In genomic region chr2:102038895-102039667, GRCm38 (mm10) we compare ENCODE assay signal across 8 mouse cellular contexts.
A peak's percentile ranks its signal among the peaks of the same experiment; 100 is the strongest.
DNase-seq lines count a peak whose midpoint lies in the region; ATAC-seq and TF ChIP-seq lines count a peak whose summit lies in the region.

No protein-coding gene starts in this region.

- peak overlapping the region; percentile 70; the same call in 1 of the 2 replicates for H3K27ac ChIP-seq in cerebellum, adult 2 months (ENCODE audit: insufficient read depth, low read length)
- H3K27ac ChIP-seq in midbrain, embryonic 12.5 days (replicated peaks) = peak overlapping the region; percentile 54; the same call in 1 of the 2 replicates
- no peak overlapping the region; the same call in 1 of the 2 replicates for H3K27ac ChIP-seq in midbrain, embryonic 14.5 days (replicated peaks; ENCODE audit: low read depth, low read length)

- H3K36me3 ChIP-seq in midbrain, embryonic 12.5 days = no peaks in the 10 kb centered on the region
- no peaks in the 10 kb centered on the region for H3K36me3 ChIP-seq in midbrain, embryonic 14.5 days (ENCODE audit: control insufficient read depth, insufficient read depth, low read length)

- no peak for ATAC-seq in midbrain, embryonic 12.5 days (ENCODE audit: low FRiP score, low read depth)
- no peak for ATAC-seq in midbrain, embryonic 14.5 days (ENCODE audit: low FRiP score, low TSS enrichment)
- peak; percentile 77 for ATAC-seq in megakaryocyte, adult 5-6 weeks (ENCODE audit: poor library complexity, severe bottlenecking)

- TF ChIP-seq POLR2A in cerebellum, adult 2 months (IDR thresholded peaks at IDR 0.05; ENCODE audit: borderline replicate concordance, insufficient read depth, low read length) = no peak

- H3K4me2 ChIP-seq in midbrain, embryonic 12.5 days (replicated peaks) = no peak overlapping the region
- no peak overlapping the region for H3K4me2 ChIP-seq in midbrain, embryonic 14.5 days (ENCODE audit: low read length)

- H3K4me1 ChIP-seq in cerebellum, adult 2 months (ENCODE audit: control insufficient read depth, insufficient read depth, low read length) = peaks cover 27% of the 10 kb centered on the region
- peaks cover 44% of the 10 kb centered on the region for H3K4me1 ChIP-seq in midbrain, embryonic 12.5 days
- H3K4me1 ChIP-seq in midbrain, embryonic 14.5 days (ENCODE audit: control insufficient read depth, insufficient read depth, low read length) = peaks cover 43% of the 10 kb centered on the region

- H3K9ac ChIP-seq in midbrain, embryonic 12.5 days (replicated peaks) = no peak overlapping the region
- H3K9ac ChIP-seq in midbrain, embryonic 14.5 days (replicated peaks; ENCODE audit: low read length) = no peak overlapping the region

- no peaks in the 10 kb centered on the region for H3K27me3 ChIP-seq in cerebellum, adult 2 months (ENCODE audit: control insufficient read depth, insufficient read depth, low read length)
- H3K27me3 ChIP-seq in midbrain, embryonic 12.5 days = no peaks in the 10 kb centered on the region
- H3K27me3 ChIP-seq in midbrain, embryonic 14.5 days (ENCODE audit: control insufficient read depth, insufficient read depth, low read length) = no peaks in the 10 kb centered on the region

- DNase-seq in cerebellum, adult 2 months = no peak
- no peak for DNase-seq in cerebellum, adult 9-11 months
- no peak for DNase-seq in midbrain, embryonic 14.5 days
- peak; percentile 79 for DNase-seq in thymus, postnatal 25 days
- DNase-seq in kidney, postnatal 10 days = no peak
- DNase-seq in urinary bladder, postnatal 10 days (ENCODE audit: low spot score) = no peak

- no peak overlapping the region for H3K4me3 ChIP-seq in cerebellum, adult 2 months (replicated peaks; ENCODE audit: insufficient read depth, low read depth, low read length)
- no peak overlapping the region for H3K4me3 ChIP-seq in midbrain, embryonic 12.5 days
- H3K4me3 ChIP-seq in midbrain, embryonic 14.5 days (replicated peaks; ENCODE audit: low read depth, low read length) = no peak overlapping the region

- TF ChIP-seq CTCF in cerebellum, adult 2 months (IDR thresholded peaks at IDR 0.05; ENCODE audit: borderline replicate concordance, insufficient read depth, low read depth, low read length) = no peak

- 72% methylated on average over 7 of the region's 7 CpGs for WGBS in cerebellum, adult 2 months
- 93% methylated on average over 7 of the region's 7 CpGs for WGBS in midbrain, embryonic 12.5 days
- WGBS in midbrain, embryonic 14.5 days = 90% methylated on average over 7 of the region's 7 CpGs

- no peaks in the 10 kb centered on the region for H3K9me3 ChIP-seq in midbrain, embryonic 12.5 days
- no peaks in the 10 kb centered on the region for H3K9me3 ChIP-seq in midbrain, embryonic 14.5 days (ENCODE audit: control insufficient read depth, low read length)
